Comparison of ENCODE assay signal across 9 mouse cellular contexts in the genomic region with DNA sequence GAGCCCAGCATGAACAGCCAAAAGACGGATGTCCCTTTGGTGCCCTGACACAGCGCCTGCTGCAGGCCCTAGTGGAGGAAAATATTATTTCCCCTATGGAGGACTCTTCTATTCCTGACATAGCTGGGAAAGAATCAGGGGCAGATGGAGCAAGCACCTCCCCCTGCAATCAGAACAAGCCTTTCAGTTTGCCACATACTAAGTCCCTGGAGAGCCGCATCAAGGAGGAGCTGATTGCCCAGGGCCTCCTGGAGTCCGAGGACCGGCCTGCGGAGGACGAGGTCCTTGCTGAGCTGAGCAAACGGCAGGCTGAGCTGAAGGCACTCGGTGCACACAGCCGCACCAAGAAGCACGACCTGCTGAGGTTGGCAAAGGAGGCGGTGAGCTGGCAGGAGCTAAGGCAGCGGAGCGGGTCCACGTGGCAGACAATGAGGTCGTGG. TPM values are rescaled to one million over a fixed set of nuclear protein-coding genes. Genes with fewer than 3 reads are reported as not detected.
DNase-seq lines count a peak whose midpoint lies in the region; TF ChIP-seq lines count a peak whose summit lies in the region.
"Had no signal": no experiment of that assay in that cellular context is flagged by ENCODE, and none has a peak within 500 bp of the region (broad histone marks: within the 10 kb centered on the region; RNA-seq: fewer than 3 reads in every experiment).

No protein-coding gene starts in this region.

- peak overlapping the region; percentile 5 for H3K9ac ChIP-seq in ES-E14 (ENCODE audit: insufficient read depth, low read depth, low read length, poor library complexity, severe bottlenecking)

- in situ Hi-C loops in ES-E14 (cut with MboI; ENCODE audit: low sequenced_read_pairs in 2 of 2, unreplicated experiment in 2 of 2), result no loop called here

- H3K4me1 ChIP-seq in ES-E14 (ENCODE audit: control insufficient read depth in 2 of 2, insufficient read depth in 2 of 2, low read length in 2 of 2, poor library complexity in 1 of 2), result no peaks in the 10 kb centered on the region; a peak in 1 of 4 replicates

- intact Hi-C loops in heart, postnatal 36 days (cut with DNase I), result no loop called here

- H3K9me3 ChIP-seq in ES-E14 (ENCODE audit: control insufficient read depth, insufficient read depth, low read depth, low read length), result no peaks in the 10 kb centered on the region

- H3K4me3 ChIP-seq in ES-E14 (ENCODE audit: insufficient read depth in 1 of 2, low read depth in 1 of 2, low read length in 2 of 2, poor library complexity in 1 of 2, severe bottlenecking in 1 of 2), result peak overlapping the region; percentile 20 to 52; a peak in 3 of 4 replicates

- no peaks in the 10 kb centered on the region for H3K36me3 ChIP-seq in ES-E14 (ENCODE audit: control insufficient read depth, insufficient read depth, low read length, poor library complexity, severe bottlenecking)

- DNase-seq in heart, adult 18-20 months, result peak; percentile 5 to 11
- no peak for DNase-seq in heart, postnatal 36 days
- no peak for DNase-seq in ES-E14 (ENCODE audit: low read depth, low spot score)
- DNase-seq in embryo, embryonic 10.5 days (ENCODE audit: low spot score), result peak; percentile 44
- peak; percentile 81 for DNase-seq in kidney, postnatal 36 days
- DNase-seq in urinary bladder, postnatal 10 days (ENCODE audit: low spot score), result no peak
- no peak for DNase-seq in testis, postnatal 14 days (ENCODE audit: low spot score)
- DNase-seq in gastrocnemius, postnatal 10 days, result no peak
- DNase-seq: gastrocnemius, postnatal 25 days had no signal

- no peak overlapping the region for H3K27ac ChIP-seq in ES-E14 (ENCODE audit: insufficient read depth, low read depth, low read length, poor library complexity, severe bottlenecking)

TF ChIP-seq in ES-E14, 5 proteins besides CTCF, POLR2A, EP300 and RAD21:
- no peak for TF ChIP-seq MAFK (IDR thresholded peaks at IDR 0.05; ENCODE audit: insufficient read depth, low read depth, low read length)
- TF ChIP-seq ZNF384 (IDR thresholded peaks at IDR 0.05; ENCODE audit: low read depth, low read length), result no peak
- no peak for TF ChIP-seq CHD2 (IDR thresholded peaks at IDR 0.05; ENCODE audit: low read depth, low read length)
- no peak for TF ChIP-seq HCFC1 (IDR thresholded peaks at IDR 0.05; ENCODE audit: borderline replicate concordance, insufficient read depth, low read length)
- no peak for TF ChIP-seq ZC3H11A (IDR thresholded peaks at IDR 0.05; ENCODE audit: borderline replicate concordance, low read depth, low read length)

RNA-seq across cellular contexts. Expression of gene Srsf6, which starts 23.3 kb away (rescaled TPM):
- total RNA-seq in heart, adult 18-20 months (2021), result 10 to 100 TPM; 61.5 to 68.1 TPM
- total RNA-seq in heart, postnatal 36 days (2021), result 10 to 100 TPM; 61.0 to 63.7 TPM
- total RNA-seq in ES-E14 (2012; rRNA removed), result 183 and 207 TPM in 2 replicates
- total RNA-seq in gastrocnemius, postnatal 10 days (2021), result 10 to 100 TPM; 73.5 to 96.2 TPM

RNA-seq across cellular contexts. Expression of gene L3mbtl1, which starts 35.2 kb away (rescaled TPM):
- not detected for total RNA-seq in heart, adult 18-20 months (2021)
- total RNA-seq in heart, postnatal 36 days (2021), result not detected
- total RNA-seq in ES-E14 (2012; rRNA removed), result 1.1 and 2.4 TPM in 2 replicates
- total RNA-seq in gastrocnemius, postnatal 10 days (2021), result under 1 TPM; 0.33 to 0.45 TPM

Comparison
In these comparisons a context has a peak if more than half of its experiments do, and no peak if none do; other contexts are left out.
1. DNase-seq: peak in heart, adult 18-20 months (2 of 2), embryo, embryonic 10.5 days (single experiment) and kidney, postnatal 36 days (2 of 2); none in heart, postnatal 36 days (0 of 2), ES-E14 (single experiment), urinary bladder, postnatal 10 days (single experiment), testis, postnatal 14 days (single experiment) and gastrocnemius, postnatal 10 days (single experiment).